Mouse (Mus musculus) G1E (cell line): ENCODE results near the gene Clic4.

Source experiments
- CTCF ChIP-seq: IDR thresholded peaks from 2 replicates; pipeline ENCODE4 v1.5.1; 2012; ENCODE audit warnings: low read depth, low read length, inconsistent platforms, mixed read lengths
- GATA1 ChIP-seq: IDR thresholded peaks from 2 replicates; pipeline ENCODE4 v1.6.1; 2012; ENCODE audit warnings: borderline replicate concordance, low read length, inconsistent platforms, mixed read lengths

DNA sequence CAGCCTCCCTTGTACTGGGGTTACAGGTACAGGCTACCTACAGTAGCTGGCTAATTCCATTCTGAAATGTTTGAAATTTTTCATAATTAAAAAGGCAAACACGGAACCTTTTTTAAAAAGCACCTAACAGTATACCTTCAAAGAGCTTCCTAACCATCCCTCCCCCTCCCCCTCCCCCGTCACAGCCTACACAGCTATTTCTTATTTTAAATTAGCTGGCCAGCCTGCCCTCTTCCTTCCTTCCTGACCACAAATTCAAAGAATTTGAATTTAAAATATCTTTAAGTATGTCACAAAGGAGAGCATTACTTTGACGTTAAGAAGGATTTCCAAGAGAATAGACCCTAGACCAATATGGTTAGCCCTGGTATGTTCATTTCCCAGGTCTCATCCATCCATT is 44.5 kb downstream of the Clic4 start:
- TF ChIP-seq CTCF (no peak), GATA1 (no peak)
